8 mouse cellular contexts compared by ENCODE assay signal in genomic region chr2:69802911-69803312, GRCm38 (mm10). TPM values are rescaled to one million over a fixed set of nuclear protein-coding genes. Genes with fewer than 3 reads are reported as not detected.
DNase-seq lines count a peak whose midpoint lies in the region; ATAC-seq and TF ChIP-seq lines count a peak whose summit lies in the region.

No protein-coding gene starts in this region.

- no peaks in the 10 kb centered on the region for H3K36me3 ChIP-seq in kidney, adult 2 months (ENCODE audit: control insufficient read depth, insufficient read depth, low read length)
- no peaks in the 10 kb centered on the region for H3K36me3 ChIP-seq in lung, embryonic 15.5 days

- intact Hi-C loops in gastrocnemius, postnatal 36 days (cut with DNase I), result loop anchor here (5.0 kb wide), 1 partner anchor 149 kb away; no protein-coding TSS in a partner anchor

- no peak overlapping the region for H3K4me3 ChIP-seq in kidney, adult 2 months (ENCODE audit: insufficient read depth, low read depth, low read length)
- no peak overlapping the region for H3K4me3 ChIP-seq in lung, embryonic 15.5 days

- no peaks in the 10 kb centered on the region for H3K4me1 ChIP-seq in kidney, adult 2 months (ENCODE audit: control insufficient read depth, insufficient read depth, low read length)
- no peaks in the 10 kb centered on the region for H3K4me1 ChIP-seq in lung, embryonic 15.5 days

- no peaks in the 10 kb centered on the region for H3K9me3 ChIP-seq in lung, embryonic 15.5 days

- H3K27ac ChIP-seq in kidney, adult 2 months (ENCODE audit: insufficient read depth, low read depth, low read length), result no peak overlapping the region
- no peak overlapping the region for H3K27ac ChIP-seq in lung, embryonic 15.5 days

- WGBS in kidney, adult 2 months, result 68% methylated on average over 5 of the region's 5 CpGs
- WGBS in lung, embryonic 15.5 days, result 42% methylated on average over 5 of the region's 5 CpGs

- ATAC-seq in lung, embryonic 15.5 days (ENCODE audit: borderline replicate concordance, extremely low read depth, low FRiP score, low TSS enrichment), result peak; percentile 69

- no peak for TF ChIP-seq POLR2A in kidney, adult 2 months (IDR thresholded peaks at IDR 0.05; ENCODE audit: low read depth, low read length)

- peak; percentile 78 for TF ChIP-seq CTCF in kidney, adult 2 months (conservative IDR thresholded peaks at IDR 0.05; ENCODE audit: insufficient read depth, insufficient read length, low read depth, low read length)

- no peaks in the 10 kb centered on the region for H3K27me3 ChIP-seq in kidney, adult 2 months (replicated peaks; ENCODE audit: control insufficient read depth, insufficient read depth, low read length)
- no peaks in the 10 kb centered on the region for H3K27me3 ChIP-seq in lung, embryonic 15.5 days

- peak; percentile 80 for DNase-seq in CD4-positive helper T cell, adult 2 months (ENCODE audit: low read depth, low spot score)
- DNase-seq in MEL-GATA-1-ER (ENCODE audit: extremely low read depth, low read depth), result peak; percentile 50
- DNase-seq in cerebellum, adult 8-10 months, result peak; percentile 33
- DNase-seq in gastrocnemius, postnatal 36 days, result peak; percentile 47 to 61
- DNase-seq in kidney, adult 2 months, result peak; percentile 74
- DNase-seq in skeletal muscle tissue, adult 2 months (ENCODE audit: low read depth, low spot score), result peak; percentile 35
- DNase-seq in MN1 (ENCODE audit: low spot score), result no peak

- H3K4me2 ChIP-seq in lung, embryonic 15.5 days, result no peak overlapping the region

- no peak overlapping the region for H3K9ac ChIP-seq in lung, embryonic 15.5 days

RNA-seq across cellular contexts. Expression of gene Phospho2, which starts 13.5 kb away (rescaled TPM):
- 10 to 100 TPM; 16.6 to 17.0 TPM for total RNA-seq in gastrocnemius, postnatal 36 days (2021)
- polyA plus RNA-seq in kidney, adult 2 months (2012; rRNA removed), result 24.3 and 50.8 TPM in 2 replicates
- 19.2 and 19.4 TPM in 2 replicates for polyA plus RNA-seq in lung, embryonic 15.5 days (2015; fragmentation: Nextera tagmentation; extraction: Ambion mirVana)

RNA-seq across cellular contexts. Expression of gene Ccdc173, which starts 13.5 kb away (rescaled TPM):
- total RNA-seq in gastrocnemius, postnatal 36 days (2021), result under 1 TPM; 0.33 to 0.44 TPM
- 0.20 and 0.37 TPM in 2 replicates for polyA plus RNA-seq in kidney, adult 2 months (2012; rRNA removed)
- 2.6 and 3.2 TPM in 2 replicates for polyA plus RNA-seq in lung, embryonic 15.5 days (2015; fragmentation: Nextera tagmentation; extraction: Ambion mirVana)

RNA-seq across cellular contexts. Expression of gene Klhl23, which starts 18.8 kb away (rescaled TPM):
- 10 to 100 TPM; 15.0 to 18.2 TPM for total RNA-seq in gastrocnemius, postnatal 36 days (2021)
- 0.57 and 1.1 TPM in 2 replicates for polyA plus RNA-seq in kidney, adult 2 months (2012; rRNA removed)
- polyA plus RNA-seq in lung, embryonic 15.5 days (2015; fragmentation: Nextera tagmentation; extraction: Ambion mirVana), result 36.4 and 38.6 TPM in 2 replicates

RNA-seq across cellular contexts. Expression of gene Ssb, which starts 58.5 kb away (rescaled TPM):
- 10 to 100 TPM; 44.2 to 61.3 TPM for total RNA-seq in gastrocnemius, postnatal 36 days (2021)
- 2.7 and 5.9 TPM in 2 replicates for polyA plus RNA-seq in kidney, adult 2 months (2012; rRNA removed)
- polyA plus RNA-seq in lung, embryonic 15.5 days (2015; fragmentation: Nextera tagmentation; extraction: Ambion mirVana), result 296 TPM in 2 replicates

Comparison
In these comparisons a context has a peak if more than half of its experiments do, and no peak if none do; other contexts are left out.
1. RNA of gene Klhl23, which starts 18.8 kb away (polyA plus RNA-seq): 36.4 to 38.6 TPM in lung, embryonic 15.5 days; 0.57 to 1.1 TPM in kidney, adult 2 months; every median in the first group is over 10 times any median in the second.